Mouse (Mus musculus) CH12.LX (cell line): ENCODE measurements around the gene BC034090. TPM values are rescaled to one million over a fixed set of nuclear protein-coding genes. Genes with fewer than 3 reads are reported as not detected.

Experiments used
- DNase-seq: peaks from one replicate; pipeline ENCODE4 v3.0.0-alpha.2; 2013; ENCODE audit errors: extremely low read depth
- H3K27ac ChIP-seq: 2 replicates; pipeline ENCODE4 v1.5.1; 2012; ENCODE audit warnings: low read depth, mild to moderate bottlenecking, control low read depth, moderate library complexity; ENCODE audit not compliant: insufficient read depth
- H3K27me3 ChIP-seq: replicated peaks from 2 replicates; pipeline ENCODE3; 2012; ENCODE audit warnings: inconsistent platforms
- H3K36me3 ChIP-seq, 2 experiments: replicated peaks in 1 of 2; 2 replicates each; pipeline versions ENCODE3 to v1.6.1; 2012; ENCODE audit warnings: inconsistent platforms in 1 of 2, low read length in 1 of 2, mild to moderate bottlenecking in 1 of 2, mixed read lengths in 1 of 2, moderate library complexity in 1 of 2; ENCODE audit not compliant: control insufficient read depth in 1 of 2, insufficient read depth in 1 of 2
- H3K4me1 ChIP-seq, 2 experiments: 2 replicates each; pipeline ENCODE4 v1.6.1; 2012; ENCODE audit warnings: inconsistent platforms in 1 of 2, moderate library complexity in 1 of 2; ENCODE audit not compliant: insufficient read depth in 2 of 2, control insufficient read depth in 1 of 2
- H3K4me2 ChIP-seq: 2 replicates; pipeline ENCODE4 v1.6.1; 2012; ENCODE audit warnings: low read depth, mild to moderate bottlenecking, control low read depth; ENCODE audit not compliant: poor library complexity, insufficient read depth, severe bottlenecking
- H3K4me3 ChIP-seq, 3 experiments: fragments of 150-350 bp in 1 of 3; sonication (generic) in 1 of 3; replicated peaks in 1 of 3; 2 replicates each; pipeline versions ENCODE3 to v1.5.1; 2011 to 2012; ENCODE audit warnings: low read depth in 2 of 3, low read length in 2 of 3, mild to moderate bottlenecking in 2 of 3, moderate library complexity in 2 of 3, control low read depth in 1 of 3, improper control_type of control experiment in 1 of 3, inconsistent platforms in 1 of 3, mixed read lengths in 1 of 3; ENCODE audit not compliant: poor library complexity in 1 of 3
- H3K79me2 ChIP-seq: replicated peaks from 2 replicates; pipeline ENCODE4 v1.6.1; 2012; ENCODE audit warnings: mild to moderate bottlenecking, moderate library complexity; ENCODE audit not compliant: control insufficient read depth, poor library complexity, insufficient read depth, severe bottlenecking; ENCODE audit errors: extremely low read depth
- H3K9ac ChIP-seq: 2 replicates; pipeline ENCODE4 v1.6.1; 2012; ENCODE audit warnings: low read depth, mild to moderate bottlenecking, control low read depth, moderate library complexity; ENCODE audit not compliant: insufficient read depth
- H3K9me3 ChIP-seq: replicated peaks from 2 replicates; pipeline ENCODE3; 2012; ENCODE audit warnings: low read length, inconsistent platforms, mixed read lengths
- CHD1 ChIP-seq: IDR thresholded peaks from 2 replicates; pipeline ENCODE4 v1.6.1; 2012; ENCODE audit warnings: low read depth, low read length, improper control_type of control experiment, inconsistent platforms
- CHD2 ChIP-seq: IDR thresholded peaks from 2 replicates; pipeline ENCODE4 v1.6.1; 2011; ENCODE audit warnings: low read length, improper control_type of control experiment
- E2F4 ChIP-seq: IDR thresholded peaks from 2 replicates; pipeline ENCODE4 v1.6.1; 2011; ENCODE audit warnings: low read depth, low read length, improper control_type of control experiment; ENCODE audit not compliant: insufficient replicate concordance
- ELF1 ChIP-seq: IDR thresholded peaks from 2 replicates; pipeline ENCODE4 v1.6.1; 2014; ENCODE audit warnings: low read depth, mild to moderate bottlenecking, inconsistent platforms, low read length, improper control_type of control experiment
- EP300 ChIP-seq: IDR thresholded peaks from 2 replicates; pipeline ENCODE4 v1.6.1; 2011; ENCODE audit warnings: low read length, improper control_type of control experiment
- GABPA ChIP-seq: IDR thresholded peaks from 2 replicates; pipeline ENCODE4 v1.6.1; 2012; ENCODE audit warnings: low read depth, low read length, improper control_type of control experiment, inconsistent platforms; ENCODE audit not compliant: insufficient replicate concordance
- HCFC1 ChIP-seq: IDR thresholded peaks from 2 replicates; pipeline ENCODE4 v1.6.1; 2012; ENCODE audit warnings: low read depth, mild to moderate bottlenecking, inconsistent platforms, low read length, improper control_type of control experiment
- IRF4 ChIP-seq: IDR thresholded peaks from 2 replicates; pipeline ENCODE4 v1.6.1; 2014; ENCODE audit warnings: low read depth, mild to moderate bottlenecking, inconsistent platforms, low read length, improper control_type of control experiment
- JUND ChIP-seq: conservative IDR thresholded peaks from 2 replicates; pipeline ENCODE4 v1.6.1; 2011; ENCODE audit warnings: low read depth, low read length, improper control_type of control experiment
- KAT2A ChIP-seq: IDR thresholded peaks from 2 replicates; pipeline ENCODE4 v1.6.1; 2012; ENCODE audit warnings: low read length, improper control_type of control experiment, inconsistent platforms; ENCODE audit not compliant: insufficient replicate concordance
- MAX ChIP-seq: IDR thresholded peaks from 2 replicates; pipeline ENCODE4 v1.6.1; 2011; ENCODE audit warnings: low read length, improper control_type of control experiment
- MEF2A ChIP-seq: IDR thresholded peaks from 2 replicates; pipeline ENCODE4 v1.6.1; 2014; ENCODE audit warnings: low read depth, mild to moderate bottlenecking, inconsistent platforms, low read length, improper control_type of control experiment, borderline replicate concordance
- NELFE ChIP-seq: IDR thresholded peaks from 2 replicates; pipeline ENCODE4 v1.6.1; 2011; ENCODE audit warnings: low read depth, low read length, improper control_type of control experiment
- NRF1 ChIP-seq: IDR thresholded peaks from 2 replicates; pipeline ENCODE4 v1.6.1; 2014; ENCODE audit warnings: low read depth, mild to moderate bottlenecking, inconsistent platforms, low read length, improper control_type of control experiment, moderate library complexity
- PAX5 ChIP-seq: IDR thresholded peaks from 2 replicates; pipeline ENCODE4 v1.6.1; 2012; ENCODE audit warnings: low read length, inconsistent platforms, mixed read lengths
- POLR2A ChIP-seq: IDR thresholded peaks from 2 replicates; pipeline ENCODE4 v1.6.1; 2011; ENCODE audit warnings: low read depth, mild to moderate bottlenecking, improper control_type of control experiment, low read length
- POLR2AphosphoS2 ChIP-seq: IDR thresholded peaks from 2 replicates; pipeline ENCODE4 v1.6.1; 2011; ENCODE audit warnings: low read depth, low read length, improper control_type of control experiment
- SIN3A ChIP-seq: IDR thresholded peaks from 2 replicates; pipeline ENCODE4 v1.6.1; 2012; ENCODE audit warnings: low read length, improper control_type of control experiment, inconsistent platforms
- SMC3 ChIP-seq: IDR thresholded peaks from 2 replicates; pipeline ENCODE4 v1.6.1; 2011; ENCODE audit warnings: low read depth, low read length, improper control_type of control experiment
- TBP ChIP-seq: conservative IDR thresholded peaks from 2 replicates; pipeline ENCODE4 v1.6.1; 2011; ENCODE audit warnings: low read depth, low read length, improper control_type of control experiment
- TCF12 ChIP-seq: IDR thresholded peaks from 2 replicates; pipeline ENCODE4 v1.6.1; 2014; ENCODE audit warnings: low read depth, mild to moderate bottlenecking, inconsistent platforms, low read length, improper control_type of control experiment
- USF1 ChIP-seq: IDR thresholded peaks from 2 replicates; pipeline ENCODE4 v1.6.1; 2014; ENCODE audit warnings: low read depth, mild to moderate bottlenecking, inconsistent platforms, low read length, improper control_type of control experiment
- USF2 ChIP-seq: conservative IDR thresholded peaks from 2 replicates; pipeline ENCODE4 v1.6.1; 2011; ENCODE audit warnings: low read depth, low read length, improper control_type of control experiment
- ZC3H11A ChIP-seq: IDR thresholded peaks from 2 replicates; pipeline ENCODE4 v1.6.1; 2012; ENCODE audit warnings: low read depth, mild to moderate bottlenecking, inconsistent platforms, low read length, improper control_type of control experiment
- ZKSCAN1 ChIP-seq: IDR thresholded peaks from 2 replicates; pipeline ENCODE4 v1.6.1; 2012; ENCODE audit warnings: low read depth, inconsistent platforms, low read length, improper control_type of control experiment, borderline replicate concordance
- ZMIZ1 ChIP-seq: IDR thresholded peaks from 2 replicates; pipeline ENCODE4 v1.6.1; 2012; ENCODE audit warnings: low read depth, mild to moderate bottlenecking, inconsistent platforms, low read length, improper control_type of control experiment
- ZNF384 ChIP-seq: IDR thresholded peaks from 2 replicates; pipeline ENCODE4 v1.6.1; 2012; ENCODE audit warnings: low read depth, low read length, improper control_type of control experiment, inconsistent platforms
- dilution Hi-C: fragments of 300-500 bp; cut with MboI; formaldehyde crosslinking; loops from 2 replicates; pipeline ENCODE4 v1.14.3; 2020; ENCODE audit warnings: low sequenced_read_pairs; ENCODE audit not compliant: extremely low pct_unique_long_range_greater_than_20kb, extremely low pct_ligation_motif_present
- in situ Hi-C: fragments of 300-500 bp; cut with MboI; formaldehyde crosslinking; loops from 3 replicates; pipeline ENCODE4 v1.14.3; 2019; ENCODE audit warnings: low sequenced_read_pairs, low pct_ligation_motif_present, low pct_unique_long_range_greater_than_20kb, mixed read lengths
- polyA plus RNA-seq: library from polyadenylated mRNA; unstranded; fragments of >175 nt; gene quantifications from 2 replicates; pipeline ENCODE4 v1.2.1, GENCODE M21; 2012; ENCODE audit warnings: low read depth; ENCODE audit not compliant: insufficient read length
- total RNA-seq, 2 experiments: library from RNA; depleted of rRNA; stranded (reverse); fragments of 300-350 nt in 1 of 2; fragments of >200 nt in 1 of 2; gene quantifications; 2 replicates each; pipeline ENCODE4 v1.2.3; 2012 to 2014

Gene BC034090
- total and polyA plus RNA-seq, 3 experiments, result 1.6 to 4.6 (median 3.0) TPM

DNA sequence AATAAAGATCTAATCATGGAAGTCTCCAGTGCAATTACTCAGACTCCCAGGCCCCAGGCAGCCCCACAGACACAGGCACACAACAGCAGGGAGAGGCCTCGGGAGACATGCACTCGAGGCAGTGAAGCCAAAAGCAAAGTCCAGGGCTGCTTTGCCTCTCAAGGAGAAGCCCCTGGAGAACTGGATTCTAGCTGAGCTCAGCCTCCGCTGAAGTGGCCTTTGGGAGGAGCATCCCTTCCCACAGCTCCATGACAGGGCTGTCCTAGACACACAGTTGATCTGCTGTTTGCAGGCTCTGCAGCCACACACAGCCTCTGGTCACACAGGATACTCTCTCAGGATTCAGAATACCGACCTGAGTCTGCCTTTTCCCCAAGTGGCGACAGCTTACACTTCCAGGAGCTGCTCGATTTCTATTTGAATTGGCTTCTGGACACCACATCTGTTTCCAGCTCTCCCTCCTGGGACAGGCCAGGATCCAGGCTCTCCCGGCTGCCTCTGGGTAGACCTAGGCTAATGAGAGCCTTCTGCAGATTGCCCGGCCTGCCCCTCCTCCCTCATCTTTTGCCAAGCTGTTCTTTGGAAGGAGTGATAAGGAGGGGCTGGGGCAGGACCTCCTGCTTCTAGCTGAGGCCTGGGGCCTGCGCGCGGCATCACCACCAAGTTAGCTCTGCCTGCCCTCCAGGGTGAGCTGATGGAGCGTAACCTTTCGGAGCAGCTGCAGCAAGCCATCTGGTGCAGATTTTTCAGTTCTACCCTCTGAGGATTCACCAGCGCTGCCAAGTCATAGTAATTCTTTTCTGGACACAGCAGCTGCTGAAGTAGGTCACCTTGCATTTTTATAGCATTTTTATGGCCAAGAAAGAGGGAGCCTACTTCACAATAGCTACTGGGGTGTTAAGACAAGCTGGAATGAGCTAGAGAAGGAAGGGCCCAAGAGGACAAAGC is 14.5 kb downstream of the BC034090 start:
- Histone ChIP-seq H3K9ac (no peak overlapping the region), H3K4me3 (no peak overlapping the region), H3K4me2 (no peak overlapping the region), H3K27me3 (no peaks in the 10 kb centered on the region), H3K36me3 (peaks cover 0 to 28% of the 10 kb centered on the region in 2 experiments), H3K27ac (no peak overlapping the region), H3K9me3 (no peaks in the 10 kb centered on the region), H3K4me1 (peaks cover 8 to 67% of the 10 kb centered on the region in 2 experiments), H3K79me2 (no peaks in the 10 kb centered on the region)
- in situ Hi-C loops (loop anchor here (5.0 to 10.0 kb wide), 2 partner anchors 58 to 445 kb away; no protein-coding TSS in a partner anchor), dilution Hi-C loops (no loop called here)
- DNase-seq, result peak; percentile 54
- TF ChIP-seq TCF12, result peak; percentile 67; the same call in 1 of the 2 replicates
- peak; percentile 36; the same call in 1 of the 2 replicates for TF ChIP-seq EP300
- no peak for TF ChIP-seq JUND
- no peak for TF ChIP-seq PAX5
- no peak for TF ChIP-seq ZKSCAN1
- TF ChIP-seq NRF1, result peak; percentile 44; the same call in 1 of the 2 replicates

DNA sequence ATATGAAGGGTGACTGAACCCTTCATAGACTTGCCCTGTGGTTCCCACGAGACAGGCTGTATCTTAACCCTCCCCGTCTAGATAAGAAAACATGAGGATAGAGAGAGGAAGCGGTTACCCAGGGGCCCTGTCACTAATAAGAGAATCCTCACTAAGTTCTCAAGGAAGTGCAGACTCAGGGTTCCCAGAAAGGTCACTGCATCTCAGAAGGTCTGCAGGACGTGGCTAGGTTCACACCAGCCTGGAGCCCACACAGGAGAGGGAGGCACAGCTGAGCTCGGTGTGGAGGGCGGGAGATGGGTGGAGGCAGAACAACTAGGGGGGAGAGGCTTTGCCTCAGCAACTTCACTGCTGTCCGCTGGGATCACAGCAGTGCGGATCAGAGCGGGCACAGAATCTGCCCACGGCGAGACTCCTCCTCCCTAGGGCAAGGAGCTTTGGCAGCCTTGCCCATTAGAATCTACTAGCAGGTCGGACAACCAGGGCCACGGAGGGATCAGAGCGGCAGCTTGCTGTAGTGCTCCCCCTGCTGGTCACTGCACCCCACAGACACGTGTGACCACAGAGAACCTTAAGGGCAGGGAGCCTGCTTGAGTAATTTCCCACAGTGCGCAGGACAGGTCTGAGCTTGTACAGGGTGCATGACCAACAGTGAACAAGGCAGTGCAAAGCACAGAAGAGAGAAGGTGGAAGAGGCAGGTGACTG is 20.2 kb downstream of the BC034090 start:
- Histone ChIP-seq H3K36me3 (peaks cover 0 to 35% of the 10 kb centered on the region in 2 experiments), H3K79me2 (no peaks in the 10 kb centered on the region), H3K4me1 (peaks cover 16 to 52% of the 10 kb centered on the region in 2 experiments), H3K27me3 (no peaks in the 10 kb centered on the region), H3K9ac (peak overlapping the region; percentile 29; the same call in 1 of the 2 replicates), H3K9me3 (no peaks in the 10 kb centered on the region), H3K27ac (peak overlapping the region; percentile 45), H3K4me3 (peak overlapping the region; percentile 38 to 68 (median 42)), H3K4me2 (peak overlapping the region; percentile 44)
- dilution Hi-C loops (loop anchor here (25.0 kb wide), 1 partner anchor 187 kb away; no protein-coding TSS in a partner anchor), in situ Hi-C loops (loop anchor here (10.0 to 25.0 kb wide), 2 partner anchors 439 to 937 kb away; no protein-coding TSS in a partner anchor)
- peak; percentile 93 for DNase-seq
- peak; percentile 84 for TF ChIP-seq IRF4
- TF ChIP-seq NELFE, result peak; percentile 50; the same call in 1 of the 2 replicates
- no peak for TF ChIP-seq ZKSCAN1
- TF ChIP-seq USF1, result peak; percentile 19; the same call in 1 of the 2 replicates
- peak; percentile 73 for TF ChIP-seq EP300
- TF ChIP-seq MEF2A, result peak; percentile 68
- no peak for TF ChIP-seq ELF1
- TF ChIP-seq ZC3H11A, result peak; percentile 21; the same call in 1 of the 2 replicates
- TF ChIP-seq PAX5, result no peak
- no peak for TF ChIP-seq USF2
- TF ChIP-seq POLR2A, result no peak; the same call in 1 of the 2 replicates
- TF ChIP-seq KAT2A, result no peak
- no peak for TF ChIP-seq GABPA
- peak; percentile 87 for TF ChIP-seq SMC3
- TF ChIP-seq HCFC1, result peak; percentile 30
- TF ChIP-seq TCF12, result peak; percentile 86
- peak; percentile 76; the same call in 1 of the 2 replicates for TF ChIP-seq SIN3A
- TF ChIP-seq MAX, result peak; percentile 97
- no peak for TF ChIP-seq POLR2AphosphoS2
- peak; percentile 99; the same call in 1 of the 2 replicates for TF ChIP-seq CHD1
- peak; percentile 76 for TF ChIP-seq NRF1
- TF ChIP-seq ZNF384, result no peak
- no peak; the same call in 1 of the 2 replicates for TF ChIP-seq CHD2
- no peak for TF ChIP-seq E2F4
- TF ChIP-seq TBP, result no peak
- TF ChIP-seq ZMIZ1, result no peak
